Mouse (Mus musculus) hematopoietic stem cell, adult 5-6 weeks (primary cell): ENCODE data around the gene Arl6. TPM values are rescaled to one million over a fixed set of nuclear protein-coding genes. Genes with fewer than 3 reads are reported as not detected.

Source experiments
- ATAC-seq, 2 experiments: fragments of 125-278 bp in 1 of 2; replicated peaks in 1 of 2; 2 replicates each; pipeline ENCODE4 v1.8.0; 2016 to 2017; ENCODE audit warnings: inconsistent platforms in 2 of 2, mild to moderate bottlenecking in 2 of 2, moderate number of reproducible peaks in 2 of 2, low read depth in 1 of 2, moderate TSS enrichment in 1 of 2; ENCODE audit not compliant: low FRiP score in 2 of 2, poor library complexity in 2 of 2, severe bottlenecking in 2 of 2, insufficient read depth in 1 of 2, low TSS enrichment in 1 of 2
- total RNA-seq: library from RNA; stranded (forward); fragments of 172-1452, 232-1000 nt; gene quantifications from 2 replicates; pipeline ENCODE4 v1.2.3, GENCODE M21; 2017

The Arl6 gene
- total RNA-seq = 17.6 and 22.0 TPM in 2 replicates

- peak; percentile 96 to 97 for ATAC-seq
Measured at GRCm38 (mm10) chr16:59639102-59639691, at the start of gene Arl6. Gene Arl6 (minus strand): TSS chr16:59639391.

- ATAC-seq = no peak
Measured at GRCm38 (mm10) chr16:59685135-59685534, 45.9 kb upstream of the Arl6 start.

GRCm38 (mm10) chr16:59683434-59683833, 44.2 kb upstream of the Arl6 start:
- peak; percentile 81 to 91 for ATAC-seq

GRCm38 (mm10) chr16:59682216-59682891, 43.2 kb upstream of the Arl6 start:
- no peak for ATAC-seq

DNA sequence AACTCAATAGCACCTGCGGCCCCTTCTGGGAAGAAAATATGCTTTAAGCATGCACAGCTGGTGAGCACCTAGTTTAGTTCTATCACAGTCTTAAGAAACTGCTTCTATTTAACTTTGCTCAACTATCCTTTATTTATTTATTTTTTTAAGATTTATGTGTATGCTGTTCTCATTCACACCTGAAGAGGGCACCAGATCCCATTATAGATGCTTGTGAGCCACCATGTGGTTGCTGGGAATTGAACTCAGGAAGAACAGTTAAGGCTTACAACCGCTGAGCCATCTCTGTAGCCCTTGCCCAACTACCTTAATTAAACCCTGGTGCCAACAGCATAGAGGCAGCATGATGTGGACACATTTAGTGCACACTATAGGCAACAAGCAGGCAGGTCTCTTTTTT, 27.7 kb upstream of the Arl6 start:
- ATAC-seq = no peak

DNA sequence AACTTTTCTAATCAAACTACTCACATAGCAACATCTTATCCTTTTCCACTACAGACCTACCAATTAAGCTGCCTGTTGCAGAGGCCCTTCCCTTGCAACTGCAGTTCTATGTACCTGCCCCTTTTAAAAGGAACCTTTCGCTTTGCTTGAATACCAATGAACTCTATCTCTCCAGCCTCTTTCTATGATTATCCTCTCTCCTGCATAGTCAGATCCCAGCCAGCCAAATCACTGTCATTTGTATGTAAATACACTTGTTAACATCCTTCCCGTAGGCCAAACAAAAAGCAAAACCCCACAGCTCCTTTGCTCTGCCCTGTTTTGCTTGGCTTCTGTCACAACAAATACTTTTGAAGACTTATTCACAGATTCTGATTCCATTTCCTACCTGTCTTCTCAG, 4.6 kb upstream of the Arl6 start:
- ATAC-seq = no peak

DNA sequence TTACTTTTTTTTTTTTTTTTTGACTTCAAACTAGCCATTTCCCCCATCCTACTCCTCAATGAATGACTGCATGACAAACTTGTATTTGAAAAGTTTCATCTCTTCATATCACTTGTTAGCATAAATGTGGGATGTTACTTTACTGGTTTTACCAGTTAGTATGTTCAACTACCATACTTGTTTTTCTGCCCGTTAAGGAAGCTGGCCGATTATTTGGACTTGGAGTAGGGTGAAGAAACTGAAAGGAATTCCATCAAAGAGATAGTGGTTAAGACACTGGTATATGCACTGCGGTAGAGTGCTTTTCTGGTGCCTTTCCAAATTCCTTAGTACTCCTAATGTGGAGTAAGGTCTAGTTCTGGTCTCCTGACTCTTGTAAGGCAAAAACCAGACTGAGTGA, 794 bp upstream of the Arl6 start:
- no peak for ATAC-seq

DNA sequence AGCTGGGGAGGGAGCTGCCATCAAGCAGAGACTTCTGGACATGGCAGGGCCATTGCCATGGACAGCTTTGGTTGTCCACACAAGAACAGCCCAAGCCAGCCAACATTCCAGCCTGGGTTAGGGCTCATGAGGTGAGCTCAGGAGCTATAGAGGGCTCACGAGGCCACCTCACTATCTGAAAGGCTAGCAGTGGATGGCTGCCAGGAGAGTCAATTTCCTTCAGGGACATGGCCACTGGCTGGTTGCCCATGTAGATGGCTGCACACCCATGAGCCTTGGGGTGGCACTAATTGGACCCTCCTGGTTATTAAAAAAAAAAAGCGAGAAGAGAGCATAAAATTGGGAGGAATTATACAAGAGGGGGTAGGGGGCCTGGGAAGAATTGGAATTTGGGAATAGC, 4.6 kb downstream of the Arl6 start:
- no peak for ATAC-seq

- 0 out of 4 replicates have a peak, but pooled peaks have one; percentile 42 to 57 for ATAC-seq
Measured at GRCm38 (mm10) chr16:59621554-59621953, 17.6 kb downstream of the Arl6 start.

- peak; percentile 89 to 91 for ATAC-seq
Measured at GRCm38 (mm10) chr16:59617167-59617566, 22.0 kb downstream of the Arl6 start.

DNA sequence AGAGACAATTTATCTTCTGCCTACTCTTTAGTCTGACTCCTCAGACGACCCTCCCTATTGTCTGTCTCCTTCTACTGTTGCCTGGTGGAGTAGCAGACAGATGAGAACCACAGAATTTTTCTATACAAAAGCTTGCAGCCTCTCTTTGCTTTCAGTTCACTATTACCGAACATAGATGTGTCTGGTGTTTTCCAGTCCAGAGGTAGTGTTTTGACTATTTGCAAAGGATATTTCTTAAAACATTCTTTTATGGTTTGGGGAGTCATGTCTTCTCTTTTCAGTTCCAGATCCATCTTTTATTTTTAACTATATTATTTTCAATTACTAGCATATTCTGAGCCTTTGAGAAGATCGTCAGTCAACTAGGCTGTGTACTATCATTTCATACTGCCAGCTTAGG, 23.5 kb downstream of the Arl6 start:
- no peak for ATAC-seq

GRCm38 (mm10) chr16:59610750-59611149, 28.4 kb downstream of the Arl6 start:
- ATAC-seq = no peak

GRCm38 (mm10) chr16:59604078-59604781, 35.0 kb downstream of the Arl6 start:
- ATAC-seq = peak; percentile 81 to 83

DNA sequence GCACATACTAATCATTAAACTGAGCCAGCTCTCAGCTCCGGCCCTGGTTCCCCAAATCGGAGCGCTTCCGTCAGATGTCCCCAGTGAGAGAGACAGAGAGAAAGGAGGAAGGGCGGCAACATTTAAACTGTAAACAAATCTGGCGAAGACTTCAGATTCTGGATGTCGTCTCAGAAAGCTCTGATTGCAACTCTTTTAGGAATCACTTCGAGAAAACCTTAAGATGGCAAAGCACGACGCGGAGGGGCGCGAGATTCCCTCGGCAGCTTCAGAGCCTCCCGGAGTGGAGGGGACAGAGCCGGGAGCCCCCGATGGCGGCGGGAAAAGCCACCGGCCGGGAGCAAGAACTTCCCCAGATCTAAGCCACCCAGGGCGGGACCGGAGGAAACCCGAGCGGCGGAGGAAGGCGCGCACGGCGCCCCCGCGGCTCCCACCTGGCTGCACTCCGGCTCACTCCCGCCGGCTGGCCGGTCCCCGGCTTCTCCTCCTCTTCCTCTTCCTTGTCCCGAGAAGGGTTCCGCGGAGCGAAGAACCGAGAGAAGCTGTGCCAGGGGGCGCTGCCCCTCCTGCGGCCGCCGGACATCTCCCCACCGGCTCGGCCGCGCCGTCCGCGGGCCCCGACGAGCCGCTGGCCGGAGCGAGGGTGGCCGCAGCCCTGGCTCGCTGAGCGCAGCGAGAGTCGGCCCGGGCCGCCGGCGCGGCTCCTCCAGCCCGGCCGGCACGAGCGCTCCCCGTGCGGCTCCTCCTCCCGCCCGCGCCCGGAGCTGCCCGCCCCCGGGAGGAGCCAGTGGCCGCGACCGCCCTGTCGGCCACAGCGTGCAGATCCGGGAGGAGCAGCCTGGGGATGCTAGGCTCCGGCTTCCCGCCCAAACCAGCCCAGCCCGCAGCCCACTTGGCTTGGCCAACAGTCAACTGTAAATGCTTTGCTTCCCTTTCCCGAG, 38.6 kb downstream of the Arl6 start, which contains the start of gene Crybg3:
Gene Crybg3, minus strand, starts transcription at position 669 of the 941 bp plus-strand sequence.
- ATAC-seq = peak; percentile 79 to 80

DNA sequence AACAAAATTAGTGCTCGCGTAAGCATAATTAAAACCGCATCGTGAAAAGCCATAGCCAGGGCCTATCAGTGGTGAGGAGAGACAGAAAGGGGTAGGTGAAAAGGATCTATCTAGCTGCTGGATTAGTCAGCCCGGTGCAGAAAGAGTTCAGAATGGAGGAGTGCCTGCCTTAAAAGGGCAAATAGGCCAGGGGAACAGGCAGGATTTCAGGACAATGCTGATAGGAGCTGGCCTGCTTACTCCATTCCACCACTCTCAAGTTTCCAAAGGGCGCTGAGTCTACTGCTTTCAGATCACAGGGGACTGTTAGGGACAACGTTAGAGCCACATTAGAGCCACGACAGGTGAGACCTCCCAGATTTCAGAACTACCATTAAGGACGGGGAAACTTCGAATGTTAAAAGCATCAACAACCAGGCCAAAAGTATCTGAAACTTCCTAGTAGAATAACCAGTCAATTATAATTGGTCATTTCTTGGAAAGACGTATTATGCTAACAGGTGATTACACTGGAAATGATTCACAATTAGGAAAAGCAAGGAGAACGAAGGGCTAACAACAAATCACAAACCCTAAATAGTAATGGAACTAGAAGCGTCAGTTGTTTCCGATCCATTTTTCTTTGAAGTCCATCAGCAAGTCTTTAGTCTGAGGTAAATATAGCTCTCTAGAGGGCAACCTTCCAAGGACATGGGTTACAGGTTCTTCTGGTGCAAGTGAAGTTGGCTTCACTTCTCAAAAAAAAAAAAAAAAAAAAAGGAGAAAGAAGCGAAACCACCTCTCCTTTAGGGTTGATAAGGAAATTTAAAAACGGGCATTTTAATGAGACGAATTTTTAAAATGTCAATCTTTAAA, 39.6 kb downstream of the Arl6 start:
- 0 out of 4 replicates have a peak, but pooled peaks of 1 of the 2 experiments have one; percentile 24 for ATAC-seq

DNA sequence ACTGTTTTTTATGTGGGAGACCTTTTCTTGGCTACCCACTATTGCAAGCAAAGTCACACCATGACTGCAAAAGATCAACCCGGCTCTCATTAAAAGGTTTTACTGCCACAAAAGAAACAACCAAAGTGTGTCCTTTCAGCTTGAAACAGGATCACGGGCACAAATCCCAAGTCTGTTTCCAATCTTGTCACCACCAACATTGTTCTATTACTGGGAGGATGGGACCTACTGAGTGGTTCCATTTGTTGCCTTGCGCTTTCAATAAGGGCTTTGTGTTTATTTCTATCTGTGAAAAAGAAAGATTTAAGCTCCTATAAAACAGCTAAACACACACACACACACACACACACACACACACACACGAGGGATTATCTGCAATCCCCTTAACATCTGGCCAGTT, 40.2 kb downstream of the Arl6 start:
- no peak for ATAC-seq

- ATAC-seq = no peak
Measured at GRCm38 (mm10) chr16:59597256-59597655, 41.9 kb downstream of the Arl6 start.
